Mouse (Mus musculus) midbrain, embryonic 11.5 days (tissue): Measurements from ENCODE around the gene Pigk. TPM values are rescaled to one million over a fixed set of nuclear protein-coding genes. Genes with fewer than 3 reads are reported as not detected.

Experiments
- ATAC-seq: fragments of 200-750 bp; cut with Nextera tagmentation; 2 replicates; pipeline ENCODE4 v1.8.0; 2017; ENCODE audit warnings: moderate TSS enrichment, moderate library complexity; ENCODE audit not compliant: low FRiP score
- DNase-seq: peaks from one replicate; pipeline ENCODE4 v3.0.0; 2015; ENCODE audit warnings: low spot score; ENCODE audit errors: missing footprints
- H3K27ac ChIP-seq: fragments of 300-500 bp; sonication (generic); 2 replicates; pipeline ENCODE4 v1.5.1; 2014; ENCODE audit warnings: low read depth, low read length
- H3K27me3 ChIP-seq: fragments of 300-500 bp; sonication (generic); 2 replicates; pipeline ENCODE4 v1.6.1; 2014; ENCODE audit warnings: mild to moderate bottlenecking, low read length, moderate library complexity, mixed read lengths; ENCODE audit not compliant: control insufficient read depth, insufficient read depth
- H3K36me3 ChIP-seq: fragments of 300-500 bp; sonication (generic); 2 replicates; pipeline ENCODE4 v1.6.1; 2014; ENCODE audit warnings: mild to moderate bottlenecking, low read length, moderate library complexity, mixed read lengths; ENCODE audit not compliant: control insufficient read depth, insufficient read depth
- H3K4me1 ChIP-seq: fragments of 300-500 bp; sonication (generic); 2 replicates; pipeline ENCODE4 v1.6.1; 2014; ENCODE audit warnings: low read length; ENCODE audit not compliant: control insufficient read depth, insufficient read depth
- H3K4me2 ChIP-seq: fragments of 300-500 bp; sonication (generic); 2 replicates; pipeline ENCODE4 v1.6.1; 2014; ENCODE audit warnings: mild to moderate bottlenecking, moderate library complexity
- H3K4me3 ChIP-seq: fragments of 300-500 bp; sonication (generic); 2 replicates; pipeline ENCODE4 v1.5.1; 2014; ENCODE audit warnings: low read depth, low read length
- H3K9ac ChIP-seq: fragments of 300-500 bp; sonication (generic); 2 replicates; pipeline ENCODE4 v1.6.1; 2014; ENCODE audit warnings: low read length
- H3K9me3 ChIP-seq: fragments of 300-500 bp; sonication (generic); 2 replicates; pipeline ENCODE4 v1.6.1; 2016; ENCODE audit warnings: low read length; ENCODE audit not compliant: control insufficient read depth
- WGBS: fragments of 180-500 bp; shearing (Covaris S2); extraction: QIAGEN DNeasy Blood & Tissue Kit; methylation state at CpG from one replicate; pipeline ENCODE4 v1.1.7; 2014; 5-methylcytosine and 5-hydroxymethylcytosine counted together
- polyA plus RNA-seq: library from polyadenylated mRNA; unstranded; fragments of >200 nt; fragmentation: Nextera tagmentation; extraction: Ambion mirVana; gene quantifications from 2 replicates; pipeline ENCODE4 v1.2.1, GENCODE M21; 2014

Pigk gene
- polyA plus RNA-seq, 1 experiment from 2014 or later: 40.5 TPM

DNA sequence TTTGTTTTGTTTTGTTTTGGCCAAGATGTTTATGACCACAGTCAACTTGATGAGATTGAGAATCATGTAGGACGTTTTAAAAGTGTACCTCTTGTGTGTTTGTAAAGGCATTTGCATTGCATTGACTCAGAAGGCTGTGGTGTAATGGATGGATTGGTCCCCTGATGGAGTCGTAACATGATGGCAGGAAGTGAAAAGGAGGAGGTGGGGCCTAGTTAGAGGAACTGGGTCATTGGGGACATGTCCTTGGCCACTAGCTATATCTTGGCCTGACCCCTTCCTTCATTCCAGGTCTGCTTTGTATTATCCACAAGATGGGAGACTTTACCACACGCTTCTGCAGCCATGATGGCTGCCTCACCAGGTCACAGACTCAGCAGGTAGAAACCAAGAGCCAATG is 217.5 kb downstream of the Pigk start:
- no peak overlapping the region for H3K4me2 ChIP-seq
- no peaks in the 10 kb centered on the region for H3K36me3 ChIP-seq
- no peaks in the 10 kb centered on the region for H3K4me1 ChIP-seq
- WGBS: 90% methylated on average over 3 of the region's 3 CpGs
- no peaks in the 10 kb centered on the region for H3K27me3 ChIP-seq
- no peak overlapping the region for H3K4me3 ChIP-seq
- H3K9me3 ChIP-seq: no peaks in the 10 kb centered on the region
- H3K27ac ChIP-seq: no peak overlapping the region
- no peak for DNase-seq
- no peak for ATAC-seq
- no peak overlapping the region for H3K9ac ChIP-seq

DNA sequence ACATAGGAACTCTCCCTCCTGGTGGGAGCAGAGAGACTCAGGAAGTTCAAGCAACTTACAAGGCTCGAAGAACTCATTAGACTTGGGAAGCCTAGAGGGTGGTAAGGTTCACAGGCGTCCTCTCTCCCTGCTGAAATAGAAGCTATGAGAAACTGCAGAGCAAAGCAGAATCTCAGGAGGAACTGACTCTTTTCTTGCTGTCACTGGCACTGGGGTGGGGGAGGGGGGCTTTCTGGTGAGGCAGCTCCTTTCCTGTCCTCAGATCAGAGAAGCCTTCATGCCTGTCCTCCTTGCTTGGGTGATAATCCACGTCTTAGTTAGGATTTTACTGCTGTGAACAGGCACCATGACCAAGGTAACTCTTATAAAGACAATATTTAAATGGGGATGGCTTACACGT is 218.2 kb downstream of the Pigk start:
- Histone ChIP-seq H3K4me1 (no peaks in the 10 kb centered on the region), H3K27ac (no peak overlapping the region), H3K9ac (no peak overlapping the region), H3K9me3 (no peaks in the 10 kb centered on the region), H3K27me3 (no peaks in the 10 kb centered on the region), H3K36me3 (no peaks in the 10 kb centered on the region), H3K4me2 (no peak overlapping the region), H3K4me3 (no peak overlapping the region)
- ATAC-seq: no peak
- DNase-seq: no peak
- 76% methylated on average over 4 of the region's 4 CpGs for WGBS

DNA sequence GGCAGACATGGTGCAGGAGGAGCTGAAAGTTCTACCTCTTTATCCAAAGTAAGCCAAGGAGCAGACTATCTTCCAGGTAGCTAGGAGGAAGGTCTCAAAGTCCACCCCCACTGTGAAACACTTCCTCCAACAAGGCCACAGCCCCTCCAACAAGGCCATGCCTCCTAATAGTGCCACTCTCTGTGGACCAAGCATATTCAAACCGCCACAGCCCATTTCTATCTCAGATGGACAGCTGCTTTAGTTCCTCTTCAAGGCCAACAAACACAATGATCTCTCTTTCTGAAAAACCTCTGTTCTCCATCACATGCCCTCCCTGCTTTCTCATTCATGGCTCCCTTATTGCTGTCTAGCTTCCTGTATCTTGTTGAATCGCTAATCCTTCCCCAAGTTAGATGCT is 218.6 kb downstream of the Pigk start:
- DNase-seq (no peak), ATAC-seq (no peak)
- H3K4me2 ChIP-seq: no peak overlapping the region
- no peaks in the 10 kb centered on the region for H3K9me3 ChIP-seq
- no peaks in the 10 kb centered on the region for H3K27me3 ChIP-seq
- H3K9ac ChIP-seq: no peak overlapping the region
- H3K4me3 ChIP-seq: no peak overlapping the region
- no peaks in the 10 kb centered on the region for H3K36me3 ChIP-seq
- WGBS: 89% methylated on average over 2 of the region's 2 CpGs
- H3K27ac ChIP-seq: no peak overlapping the region
- H3K4me1 ChIP-seq: no peaks in the 10 kb centered on the region

DNA sequence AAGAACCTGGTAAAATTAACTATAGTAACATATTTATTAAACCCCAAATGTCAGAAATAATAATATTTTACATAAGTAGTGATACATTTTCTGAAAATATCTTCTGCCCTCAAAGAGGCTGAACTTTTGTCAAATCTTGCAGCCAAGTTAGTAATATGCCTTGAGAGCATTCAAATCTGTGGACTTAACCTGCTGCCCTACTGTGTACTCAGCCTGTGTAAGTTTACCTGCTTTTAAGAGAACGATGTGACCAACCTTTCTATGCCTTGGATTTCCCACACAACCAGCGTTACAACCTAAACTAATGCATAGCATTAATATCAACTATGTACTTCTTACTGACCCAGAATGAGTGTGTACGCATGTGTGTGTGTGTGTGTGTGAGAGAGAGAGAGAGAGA is 219.8 kb downstream of the Pigk start:
- Histone ChIP-seq H3K27ac (no peak overlapping the region), H3K4me2 (no peak overlapping the region), H3K4me3 (no peak overlapping the region), H3K9me3 (no peaks in the 10 kb centered on the region), H3K36me3 (no peaks in the 10 kb centered on the region), H3K27me3 (no peaks in the 10 kb centered on the region), H3K9ac (no peak overlapping the region), H3K4me1 (no peaks in the 10 kb centered on the region)
- DNase-seq (no peak), ATAC-seq (no peak)
- 91% methylated on average over 3 of the region's 3 CpGs for WGBS

DNA sequence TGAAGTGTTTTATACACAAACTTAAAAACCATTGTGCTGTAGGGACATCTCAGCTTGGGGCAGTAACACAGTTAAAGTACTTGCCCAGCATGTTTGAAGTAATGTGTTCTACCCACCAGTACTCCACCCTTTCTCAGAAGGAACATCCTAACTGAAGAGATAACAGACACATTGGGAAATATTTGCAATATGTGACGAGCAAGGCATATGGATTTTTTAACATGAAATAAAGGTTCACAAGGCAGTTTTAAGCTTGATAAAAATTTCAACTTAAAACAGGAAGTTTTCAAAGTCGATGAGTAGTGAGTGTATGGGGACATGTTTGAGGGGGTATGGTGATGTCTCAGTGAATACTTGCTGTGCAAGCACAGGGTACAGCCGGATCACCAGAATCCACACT is 222.4 kb downstream of the Pigk start:
- H3K9me3 ChIP-seq: no peaks in the 10 kb centered on the region
- no peaks in the 10 kb centered on the region for H3K36me3 ChIP-seq
- no peaks in the 10 kb centered on the region for H3K27me3 ChIP-seq
- DNase-seq: no peak
- H3K9ac ChIP-seq: no peak overlapping the region
- WGBS: 87% methylated on average over 3 of the region's 3 CpGs
- no peak overlapping the region for H3K27ac ChIP-seq
- no peak for ATAC-seq
- no peak overlapping the region for H3K4me2 ChIP-seq
- H3K4me1 ChIP-seq: no peaks in the 10 kb centered on the region
- H3K4me3 ChIP-seq: no peak overlapping the region

DNA sequence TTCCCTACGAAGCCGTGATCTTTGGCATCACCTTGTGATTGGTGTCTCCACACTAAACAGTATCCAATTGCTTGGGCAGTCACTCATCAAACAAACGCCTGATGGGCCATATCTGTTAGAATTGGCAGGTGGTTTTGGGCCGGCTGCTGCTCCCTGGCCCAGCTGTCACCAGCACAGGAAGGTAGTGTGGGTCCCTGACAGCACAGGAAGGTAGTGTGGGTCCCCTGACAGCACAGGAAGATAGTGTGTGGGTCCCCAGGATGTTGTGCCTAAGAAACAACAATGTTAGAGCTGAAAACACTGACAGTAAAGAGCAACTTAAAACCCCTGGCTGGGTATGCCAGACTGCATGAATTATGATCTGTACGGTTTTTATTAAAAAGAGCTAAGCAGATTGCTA is 227.8 kb downstream of the Pigk start:
- WGBS: 88% methylated on average over 5 of the region's 5 CpGs
- DNase-seq: no peak

DNA sequence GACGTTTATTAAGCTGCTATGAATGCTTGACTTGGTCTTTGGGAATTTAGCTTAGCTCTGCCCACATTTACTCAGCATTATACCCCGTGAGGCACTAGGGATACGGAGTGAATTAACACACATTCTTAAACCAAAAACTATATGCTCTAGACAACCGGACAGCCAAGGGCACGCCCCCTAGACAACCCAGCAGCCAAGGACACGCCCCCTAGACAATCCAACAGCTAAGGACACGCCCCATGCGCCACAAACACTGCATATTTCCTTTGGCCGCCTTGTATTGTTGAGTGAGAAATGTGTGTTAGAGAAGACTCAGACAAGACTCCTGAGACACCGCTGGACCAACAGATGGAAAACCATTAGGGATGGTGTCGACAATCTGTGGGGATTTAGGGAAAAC is 229.1 kb downstream of the Pigk start:
- H3K4me1 ChIP-seq: no peaks in the 10 kb centered on the region; the same call in 1 of the 2 replicates
- H3K27me3 ChIP-seq: no peaks in the 10 kb centered on the region
- H3K4me3 ChIP-seq: no peak overlapping the region
- ATAC-seq: peak; percentile 75
- H3K36me3 ChIP-seq: no peaks in the 10 kb centered on the region
- WGBS: 58% methylated on average over 11 of the region's 11 CpGs
- no peak overlapping the region for H3K9ac ChIP-seq
- H3K4me2 ChIP-seq: no peak overlapping the region
- DNase-seq: peak; percentile 87
- H3K27ac ChIP-seq: no peak overlapping the region
- no peaks in the 10 kb centered on the region for H3K9me3 ChIP-seq

More for the DNA sequence above, 227.8 kb downstream of the Pigk start:
- H3K27me3 ChIP-seq: no peaks in the 10 kb centered on the region
- no peaks in the 10 kb centered on the region for H3K9me3 ChIP-seq
- no peaks in the 10 kb centered on the region for H3K36me3 ChIP-seq
- H3K9ac ChIP-seq: no peak overlapping the region
- no peak for ATAC-seq
- no peak overlapping the region for H3K27ac ChIP-seq
- no peak overlapping the region for H3K4me2 ChIP-seq
- H3K4me3 ChIP-seq: no peak overlapping the region
- no peaks in the 10 kb centered on the region; the same call in 1 of the 2 replicates for H3K4me1 ChIP-seq

DNA sequence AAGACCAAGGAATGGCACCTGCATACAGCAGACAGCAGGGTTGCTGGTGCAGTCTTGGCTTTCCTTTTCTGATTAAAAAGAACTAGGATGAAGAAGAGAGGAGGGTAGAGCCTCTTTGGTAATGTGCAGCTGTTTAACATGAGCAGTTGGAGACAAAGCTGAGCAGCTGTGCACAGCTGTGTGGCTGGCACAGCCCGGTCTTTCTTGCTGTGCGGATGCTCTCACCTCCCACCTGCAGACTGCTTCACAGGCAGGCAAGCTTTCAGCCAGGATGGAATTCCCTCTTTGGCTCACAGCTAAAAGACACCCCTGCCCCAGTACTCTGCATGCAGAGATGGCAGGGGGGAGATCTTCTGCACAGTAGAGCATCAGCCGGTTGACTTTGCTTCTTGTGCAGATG is 230.9 kb downstream of the Pigk start:
- ATAC-seq: no peak
- H3K27me3 ChIP-seq: no peaks in the 10 kb centered on the region
- no peaks in the 10 kb centered on the region for H3K9me3 ChIP-seq
- H3K4me2 ChIP-seq: no peak overlapping the region
- H3K27ac ChIP-seq: no peak overlapping the region
- no peak overlapping the region for H3K9ac ChIP-seq
- 75% methylated on average over 3 of the region's 3 CpGs for WGBS
- no peak overlapping the region for H3K4me3 ChIP-seq
- no peaks in the 10 kb centered on the region; the same call in 1 of the 2 replicates for H3K4me1 ChIP-seq
- H3K36me3 ChIP-seq: no peaks in the 10 kb centered on the region
- DNase-seq: no peak

DNA sequence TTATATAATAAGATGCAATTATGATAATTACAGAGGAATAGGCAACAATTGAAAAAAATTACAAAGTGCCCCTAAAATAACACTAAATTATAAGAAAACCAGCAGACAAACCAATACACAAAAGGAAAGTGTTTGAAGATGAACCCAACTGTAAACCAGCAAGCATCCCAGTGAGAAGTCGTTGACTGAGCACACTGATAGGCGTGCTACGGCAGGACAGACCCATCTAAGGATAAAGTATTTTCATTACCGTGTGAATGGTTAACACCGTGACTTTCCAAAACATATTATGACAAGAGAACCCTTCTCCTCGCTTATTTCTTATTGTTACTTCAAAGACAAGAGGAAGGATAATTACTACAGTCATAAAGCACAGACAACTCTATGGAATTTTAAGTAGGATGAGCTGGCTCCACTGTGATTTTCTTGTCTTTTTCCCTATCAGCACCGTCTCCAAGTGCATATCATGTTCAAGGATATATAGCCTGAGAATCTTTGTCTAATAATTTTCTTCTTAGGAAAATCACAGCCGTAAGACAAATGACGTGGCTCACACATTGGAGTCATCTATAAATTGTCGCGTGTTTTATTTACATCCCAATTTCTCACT is 233.2 kb downstream of the Pigk start:
- ATAC-seq (no peak), DNase-seq (no peak)
- Histone ChIP-seq H3K4me2 (no peak overlapping the region), H3K9ac (no peak overlapping the region), H3K27me3 (no peaks in the 10 kb centered on the region), H3K4me1 (no peaks in the 10 kb centered on the region; the same call in 1 of the 2 replicates), H3K27ac (no peak overlapping the region), H3K4me3 (no peak overlapping the region), H3K36me3 (no peaks in the 10 kb centered on the region), H3K9me3 (no peaks in the 10 kb centered on the region)
- 89% methylated on average over 11 of the region's 11 CpGs for WGBS
